Mouse (Mus musculus) CH12.LX (cell line): ENCODE measurements at regions not wholly inside any gene's neighbourhood (a gene's known extent, or its start where the extent isn't known, plus 50 kb on each side); places are given as distances from the start of the nearest gene placed in this dataset.

Source experiments
- DNase-seq: peaks from one replicate; pipeline ENCODE4 v3.0.0-alpha.2; 2013; ENCODE audit errors: extremely low read depth
- H3K27ac ChIP-seq: 2 replicates; pipeline ENCODE4 v1.5.1; 2012; ENCODE audit warnings: low read depth, mild to moderate bottlenecking, control low read depth, moderate library complexity; ENCODE audit not compliant: insufficient read depth
- H3K27me3 ChIP-seq: replicated peaks from 2 replicates; pipeline ENCODE3; 2012; ENCODE audit warnings: inconsistent platforms
- H3K36me3 ChIP-seq, 2 experiments: replicated peaks in 1 of 2; 2 replicates each; pipeline versions ENCODE3 to v1.6.1; 2012; ENCODE audit warnings: inconsistent platforms in 1 of 2, low read length in 1 of 2, mild to moderate bottlenecking in 1 of 2, mixed read lengths in 1 of 2, moderate library complexity in 1 of 2; ENCODE audit not compliant: control insufficient read depth in 1 of 2, insufficient read depth in 1 of 2
- H3K4me1 ChIP-seq, 2 experiments: 2 replicates each; pipeline ENCODE4 v1.6.1; 2012; ENCODE audit warnings: inconsistent platforms in 1 of 2, moderate library complexity in 1 of 2; ENCODE audit not compliant: insufficient read depth in 2 of 2, control insufficient read depth in 1 of 2
- H3K4me2 ChIP-seq: 2 replicates; pipeline ENCODE4 v1.6.1; 2012; ENCODE audit warnings: low read depth, mild to moderate bottlenecking, control low read depth; ENCODE audit not compliant: poor library complexity, insufficient read depth, severe bottlenecking
- H3K4me3 ChIP-seq, 3 experiments: fragments of 150-350 bp in 1 of 3; sonication (generic) in 1 of 3; replicated peaks in 1 of 3; 2 replicates each; pipeline versions ENCODE3 to v1.5.1; 2011 to 2012; ENCODE audit warnings: low read depth in 2 of 3, low read length in 2 of 3, mild to moderate bottlenecking in 2 of 3, moderate library complexity in 2 of 3, control low read depth in 1 of 3, improper control_type of control experiment in 1 of 3, inconsistent platforms in 1 of 3, mixed read lengths in 1 of 3; ENCODE audit not compliant: poor library complexity in 1 of 3
- H3K79me2 ChIP-seq: replicated peaks from 2 replicates; pipeline ENCODE4 v1.6.1; 2012; ENCODE audit warnings: mild to moderate bottlenecking, moderate library complexity; ENCODE audit not compliant: control insufficient read depth, poor library complexity, insufficient read depth, severe bottlenecking; ENCODE audit errors: extremely low read depth
- H3K9ac ChIP-seq: 2 replicates; pipeline ENCODE4 v1.6.1; 2012; ENCODE audit warnings: low read depth, mild to moderate bottlenecking, control low read depth, moderate library complexity; ENCODE audit not compliant: insufficient read depth
- H3K9me3 ChIP-seq: replicated peaks from 2 replicates; pipeline ENCODE3; 2012; ENCODE audit warnings: low read length, inconsistent platforms, mixed read lengths
- ELF1 ChIP-seq: IDR thresholded peaks from 2 replicates; pipeline ENCODE4 v1.6.1; 2014; ENCODE audit warnings: low read depth, mild to moderate bottlenecking, inconsistent platforms, low read length, improper control_type of control experiment
- HCFC1 ChIP-seq: IDR thresholded peaks from 2 replicates; pipeline ENCODE4 v1.6.1; 2012; ENCODE audit warnings: low read depth, mild to moderate bottlenecking, inconsistent platforms, low read length, improper control_type of control experiment
- KAT2A ChIP-seq: IDR thresholded peaks from 2 replicates; pipeline ENCODE4 v1.6.1; 2012; ENCODE audit warnings: low read length, improper control_type of control experiment, inconsistent platforms; ENCODE audit not compliant: insufficient replicate concordance
- MXI1 ChIP-seq: IDR thresholded peaks from 2 replicates; pipeline ENCODE4 v1.6.1; 2011; ENCODE audit warnings: mild to moderate bottlenecking, low read depth, low read length, improper control_type of control experiment
- MYC ChIP-seq: IDR thresholded peaks from 2 replicates; pipeline ENCODE4 v1.6.1; 2011; ENCODE audit warnings: low read depth, mild to moderate bottlenecking, improper control_type of control experiment, low read length
- RAD21 ChIP-seq: IDR thresholded peaks from 2 replicates; pipeline ENCODE4 v1.6.1; 2011; ENCODE audit warnings: low read depth, mild to moderate bottlenecking, low read length, improper control_type of control experiment, moderate library complexity
- SIN3A ChIP-seq: IDR thresholded peaks from 2 replicates; pipeline ENCODE4 v1.6.1; 2012; ENCODE audit warnings: low read length, improper control_type of control experiment, inconsistent platforms
- SMC3 ChIP-seq: IDR thresholded peaks from 2 replicates; pipeline ENCODE4 v1.6.1; 2011; ENCODE audit warnings: low read depth, low read length, improper control_type of control experiment
- USF1 ChIP-seq: IDR thresholded peaks from 2 replicates; pipeline ENCODE4 v1.6.1; 2014; ENCODE audit warnings: low read depth, mild to moderate bottlenecking, inconsistent platforms, low read length, improper control_type of control experiment
- dilution Hi-C: fragments of 300-500 bp; cut with MboI; formaldehyde crosslinking; loops from 2 replicates; pipeline ENCODE4 v1.14.3; 2020; ENCODE audit warnings: low sequenced_read_pairs; ENCODE audit not compliant: extremely low pct_unique_long_range_greater_than_20kb, extremely low pct_ligation_motif_present
- in situ Hi-C: fragments of 300-500 bp; cut with MboI; formaldehyde crosslinking; loops from 3 replicates; pipeline ENCODE4 v1.14.3; 2019; ENCODE audit warnings: low sequenced_read_pairs, low pct_ligation_motif_present, low pct_unique_long_range_greater_than_20kb, mixed read lengths

GRCm38 (mm10) chr9:30283771-30284148 lies 143.1 kb upstream of the Snx19 start:
- TF ChIP-seq HCFC1: no peak
- TF ChIP-seq USF1: no peak
- TF ChIP-seq MXI1: no peak
- no peak for TF ChIP-seq RAD21
- TF ChIP-seq SMC3: no peak
- Histone ChIP-seq H3K27ac (no peak overlapping the region), H3K36me3 (no peaks in the 10 kb centered on the region), H3K4me3 (no peak overlapping the region), H3K79me2 (no peaks in the 10 kb centered on the region), H3K4me2 (no peak overlapping the region), H3K4me1 (no peaks in the 10 kb centered on the region), H3K9me3 (no peaks in the 10 kb centered on the region), H3K9ac (no peak overlapping the region), H3K27me3 (peaks cover 6% of the 10 kb centered on the region)
- dilution Hi-C loops: no loop called here
- DNase-seq: no peak
- in situ Hi-C loops: loop anchor here (25.0 kb wide), 1 partner anchor 621 kb away; no protein-coding TSS in a partner anchor

- DNase-seq: no peak
These were observed 142.2 kb upstream of the Snx19 start for GRCm38 (mm10) chr9:30284562-30285323.

GRCm38 (mm10) chr9:30285324-30285599 lies 141.6 kb upstream of the Snx19 start:
- in situ Hi-C loops: loop anchor here (25.0 kb wide), 1 partner anchor 623 kb away; no protein-coding TSS in a partner anchor
- dilution Hi-C loops: no loop called here
- no peak overlapping the region for H3K4me3 ChIP-seq
- no peaks in the 10 kb centered on the region for H3K79me2 ChIP-seq
- no peak for TF ChIP-seq MYC
- no peaks in the 10 kb centered on the region for H3K9me3 ChIP-seq
- H3K4me2 ChIP-seq: no peak overlapping the region
- H3K9ac ChIP-seq: no peak overlapping the region
- H3K4me1 ChIP-seq: no peaks in the 10 kb centered on the region
- peaks cover 4% of the 10 kb centered on the region for H3K27me3 ChIP-seq
- no peak for DNase-seq
- H3K36me3 ChIP-seq: no peaks in the 10 kb centered on the region
- no peak overlapping the region for H3K27ac ChIP-seq

More at GRCm38 (mm10) chr9:30284562-30285323, 142.2 kb upstream of the Snx19 start:
- Histone ChIP-seq H3K4me1 (no peaks in the 10 kb centered on the region), H3K36me3 (no peaks in the 10 kb centered on the region), H3K27me3 (peaks cover 4% of the 10 kb centered on the region), H3K9me3 (no peaks in the 10 kb centered on the region), H3K4me2 (no peak overlapping the region), H3K27ac (no peak overlapping the region), H3K9ac (no peak overlapping the region), H3K79me2 (no peaks in the 10 kb centered on the region), H3K4me3 (no peak overlapping the region)
- in situ Hi-C loops: loop anchor here (25.0 kb wide), 1 partner anchor 622 kb away; no protein-coding TSS in a partner anchor
- dilution Hi-C loops: no loop called here
- TF ChIP-seq SIN3A (no peak), KAT2A (no peak), ELF1 (no peak)
